Mouse (Mus musculus) Patski (cell line): Measurements from ENCODE around the gene Gars. TPM values are rescaled to one million over a fixed set of nuclear protein-coding genes. Genes with fewer than 3 reads are reported as not detected.
A peak's percentile ranks its signal among the peaks of the same experiment; 100 is the strongest.

Experiments
- ATAC-seq: fragments of 100-300 bp; one replicate; pipeline ENCODE4 v1.8.0; 2021
- CTCF ChIA-PET: fragments of 350-600 bp; sonication (Branson Sonifier 250); formaldehyde crosslinking; loops from one replicate; lab custom pipeline; 2022; ENCODE audit warnings: inconsistent platforms; lab: Charles Lee
- POLR2A ChIA-PET: fragments of 350-600 bp; sonication (Branson Sonifier 250); formaldehyde crosslinking; loops from one replicate; lab custom pipeline; 2022; ENCODE audit warnings: antibody characterized with exemption, inconsistent platforms; lab: Charles Lee
- DNase-seq: peaks from one replicate; pipeline ENCODE4 v3.0.0-alpha.2; 2011; ENCODE audit warnings: low read depth, low spot score
- H3K27me3 ChIP-seq: fragments of 371-371 bp; one replicate; pipeline ENCODE4 v1.5.1; 2021
- CTCF ChIP-seq: fragments of 100-300 bp; IDR thresholded peaks from one replicate; pipeline ENCODE4 v1.5.1; 2021
- in situ Hi-C: fragments of 300-500 bp; cut with MboI; formaldehyde crosslinking; loops from 3 replicates; pipeline ENCODE4 v1.11.1; 2018; ENCODE audit warnings: low pct_unique_long_range_greater_than_20kb, mixed read lengths
- polyA plus RNA-seq: library from polyadenylated mRNA; unstranded; gene quantifications from one replicate; pipeline ENCODE4 v1.2.3, GENCODE M21; 2021

The Gars gene
- polyA plus RNA-seq, 1 experiment from 2014 or later: 279 TPM

- no peak for TF ChIP-seq CTCF
- CTCF ChIA-PET: interaction anchor here (1.2 kb wide), 1 partner anchor 12 kb away, joined by 3 read pairs; no protein-coding TSS in a partner anchor
- peaks cover 4% of the 10 kb centered on the region for H3K27me3 ChIP-seq
- POLR2A ChIA-PET: no interaction called here
- no peak for DNase-seq
- no peak for ATAC-seq
- in situ Hi-C loops: no loop called here
These were observed 52.8 kb downstream of the Gars start for GRCm38 (mm10) chr6:55090639-55091038.

DNA sequence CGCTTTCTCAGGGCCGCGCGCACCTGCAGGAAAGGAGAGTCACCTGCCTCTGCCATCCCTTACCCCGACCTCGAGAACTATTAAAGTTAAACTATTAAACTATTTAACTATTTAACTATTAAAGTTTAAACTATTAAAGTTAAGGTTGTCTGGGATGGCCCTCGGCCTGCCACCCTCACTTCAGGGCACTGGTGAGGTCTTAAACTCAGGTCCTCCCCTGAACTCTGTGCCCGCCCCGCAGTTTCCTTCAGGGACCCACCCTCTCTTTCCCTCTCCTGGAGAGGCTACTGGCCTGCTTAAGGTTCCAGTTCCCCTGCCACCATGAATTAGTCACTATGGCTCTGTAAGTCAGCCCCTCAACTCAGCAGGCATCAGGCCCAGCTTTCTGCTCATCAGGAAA lies 53.6 kb downstream of the Gars start:
- no peak for ATAC-seq
- POLR2A ChIA-PET: no interaction called here
- in situ Hi-C loops: no loop called here

GRCm38 (mm10) chr6:55093431-55094146 lies 55.8 kb downstream of the Gars start:
- no peak for DNase-seq
- peaks cover 4% of the 10 kb centered on the region for H3K27me3 ChIP-seq
- POLR2A ChIA-PET: no interaction called here
- no peak for ATAC-seq
- CTCF ChIA-PET: no interaction called here
- TF ChIP-seq CTCF: no peak
- in situ Hi-C loops: no loop called here

More for the DNA sequence above, 53.6 kb downstream of the Gars start:
- TF ChIP-seq CTCF: no peak
- peaks cover 4% of the 10 kb centered on the region for H3K27me3 ChIP-seq
- CTCF ChIA-PET: interaction anchor here (1.2 to 1.4 kb wide), 2 partner anchors 11 to 50 kb away, joined by 3 read pairs; no protein-coding TSS in a partner anchor
- no peak for DNase-seq

- TF ChIP-seq CTCF: no peak
- CTCF ChIA-PET: interaction anchor here (1.1 to 1.5 kb wide), 3 partner anchors 13 to 62 kb away, joined by 3 to 4 read pairs (median 4); no protein-coding TSS in a partner anchor
- no peaks in the 10 kb centered on the region for H3K27me3 ChIP-seq
- in situ Hi-C loops: no loop called here
- POLR2A ChIA-PET: no interaction called here
- DNase-seq (no peak), ATAC-seq (no peak)
These were observed 60.2 kb downstream of the Gars start for GRCm38 (mm10) chr6:55098030-55098429.

- ATAC-seq (no peak), DNase-seq (no peak)
- ChIA-PET POLR2A (no interaction called here), CTCF (interaction anchor here (1.2 to 1.5 kb wide), 2 partner anchors 14 to 62 kb away, joined by 3 to 4 read pairs; no protein-coding TSS in a partner anchor)
- no peak for TF ChIP-seq CTCF
- in situ Hi-C loops: no loop called here
- no peaks in the 10 kb centered on the region for H3K27me3 ChIP-seq
These were observed 60.8 kb downstream of the Gars start for GRCm38 (mm10) chr6:55098603-55099002.

DNA sequence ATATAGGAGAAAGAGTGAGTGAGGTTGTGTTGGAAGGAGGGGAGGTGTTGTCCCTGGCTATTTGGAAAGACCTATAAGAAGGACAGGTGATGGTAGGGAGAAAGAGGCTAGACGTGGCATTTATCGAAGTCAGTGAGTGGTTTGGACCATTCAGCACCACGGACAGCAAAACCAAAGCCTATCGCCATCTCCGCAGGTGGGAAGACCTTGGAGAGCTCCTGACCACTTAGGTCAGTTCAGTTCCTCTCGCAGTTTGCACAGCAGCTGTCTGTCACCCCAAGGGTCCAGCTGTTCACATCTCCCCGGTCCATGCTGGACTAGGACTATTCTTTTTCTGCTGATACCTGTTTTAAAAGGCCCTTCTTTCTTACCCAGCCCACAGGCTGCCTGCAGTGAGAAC lies 70.6 kb downstream of the Gars start:
- no peak for TF ChIP-seq CTCF
- no peak for ATAC-seq
- CTCF ChIA-PET: no interaction called here
- DNase-seq: peak; percentile 24
- H3K27me3 ChIP-seq: peaks cover 34% of the 10 kb centered on the region
- POLR2A ChIA-PET: no interaction called here
- in situ Hi-C loops: no loop called here

DNA sequence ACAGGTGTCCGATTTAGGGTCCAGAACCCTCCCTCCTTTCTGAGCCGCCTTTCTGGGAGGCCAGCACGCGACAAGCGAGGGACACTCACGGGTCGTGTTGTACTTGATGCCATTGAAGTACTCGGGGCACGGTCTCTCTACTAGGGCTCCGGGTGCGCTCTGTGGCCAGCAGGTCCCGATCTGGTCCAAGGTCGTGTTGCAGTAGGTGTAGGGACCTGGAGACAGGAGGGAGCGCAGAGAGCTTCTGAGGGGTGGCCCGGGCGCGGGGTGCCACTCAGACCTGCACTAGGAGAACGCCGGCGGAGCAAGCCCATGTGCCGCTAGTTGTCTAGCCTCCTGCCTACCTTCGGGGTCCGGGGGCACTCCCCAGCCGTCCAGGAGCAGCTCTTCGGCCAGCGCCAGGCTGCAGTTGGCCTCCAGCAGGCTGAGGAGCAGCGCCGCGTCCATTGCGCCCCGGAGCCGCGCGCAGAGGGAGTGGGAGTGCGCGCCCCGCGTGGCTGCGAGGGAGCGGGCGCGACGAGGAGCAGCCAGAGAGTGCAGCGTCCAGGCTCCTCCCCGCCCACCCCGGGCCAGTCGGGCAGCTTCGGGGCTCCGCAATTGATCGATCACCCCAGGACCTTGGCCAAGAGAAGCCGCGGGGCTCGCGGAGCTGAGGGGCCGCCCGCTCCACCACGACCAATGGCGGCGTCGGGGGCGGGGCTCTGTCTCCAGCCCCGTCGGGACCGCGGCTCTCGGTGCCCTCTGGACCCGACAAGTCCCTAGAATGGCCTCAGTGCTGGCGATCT lies 79.7 kb downstream of the Gars start:
- ATAC-seq: peak; percentile 29
- in situ Hi-C loops: no loop called here
- H3K27me3 ChIP-seq: peaks cover 82% of the 10 kb centered on the region

GRCm38 (mm10) chr6:55123056-55123455 lies 85.2 kb downstream of the Gars start:
- H3K27me3 ChIP-seq: peaks cover 37% of the 10 kb centered on the region
- ATAC-seq (no peak), DNase-seq (no peak)
- ChIA-PET POLR2A (no interaction called here), CTCF (no interaction called here)
- no peak for TF ChIP-seq CTCF
- in situ Hi-C loops: no loop called here

More for the DNA sequence above, 79.7 kb downstream of the Gars start:
- ChIA-PET POLR2A (no interaction called here), CTCF (no interaction called here)
- no peak for DNase-seq
- TF ChIP-seq CTCF: no peak

DNA sequence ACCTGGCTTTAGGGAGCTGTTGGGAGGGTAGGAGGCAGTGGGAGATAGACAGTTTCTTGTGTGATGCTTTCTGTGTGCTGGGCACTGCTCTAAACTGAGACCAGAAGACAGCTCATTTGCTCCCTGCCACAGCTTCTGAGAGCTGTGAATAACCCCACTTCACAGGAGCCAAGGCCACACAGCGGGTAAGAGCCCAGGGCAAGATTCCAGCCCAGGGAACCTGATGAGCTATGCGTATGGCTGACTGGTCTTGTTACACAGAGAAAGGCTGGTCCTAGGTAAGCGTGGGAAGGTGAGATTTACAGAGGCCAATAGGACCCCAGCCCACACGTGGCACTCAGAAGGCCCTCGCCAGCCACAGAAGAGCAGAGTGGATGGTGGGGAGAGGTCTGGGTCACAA lies 88.8 kb downstream of the Gars start:
- POLR2A ChIA-PET: no interaction called here
- DNase-seq (no peak), ATAC-seq (no peak)

GRCm38 (mm10) chr6:55128391-55128790 lies 90.6 kb downstream of the Gars start:
- in situ Hi-C loops: no loop called here
- CTCF ChIA-PET: no interaction called here
- no peak for DNase-seq
- peaks cover 5% of the 10 kb centered on the region for H3K27me3 ChIP-seq
- no peak for TF ChIP-seq CTCF
- POLR2A ChIA-PET: no interaction called here
- ATAC-seq: no peak

More for the DNA sequence above, 88.8 kb downstream of the Gars start:
- H3K27me3 ChIP-seq: peaks cover 12% of the 10 kb centered on the region
- no peak for TF ChIP-seq CTCF
- in situ Hi-C loops: no loop called here
- CTCF ChIA-PET: no interaction called here

Other genes starting within 250 kb of the Gars start
- gene Znrf2, start 221.1 kb upstream of the Gars start, polyA plus RNA-seq: 17.4 TPM
- 6.3 TPM for gene Nod1, start 65.4 kb upstream of the Gars start, polyA plus RNA-seq
- 14.2 TPM for gene Ggct, start 45.1 kb upstream of the Gars start, polyA plus RNA-seq
- not detected for gene Crhr2, start 95.0 kb downstream of the Gars start, polyA plus RNA-seq
- 309 TPM for gene Inmt, start 137.0 kb downstream of the Gars start, polyA plus RNA-seq
- gene Mindy4, start 165.4 kb downstream of the Gars start, polyA plus RNA-seq: 26.0 TPM